Mouse (Mus musculus) limb, embryonic 14.5 days (tissue): ENCODE results near the gene Ivd. TPM values are rescaled to one million over a fixed set of nuclear protein-coding genes. Genes with fewer than 3 reads are reported as not detected.

Experiments used
- ATAC-seq: fragments of 200-750 bp; cut with Nextera tagmentation; 2 replicates; pipeline ENCODE4 v1.8.0; 2017; ENCODE audit warnings: low read depth, moderate number of reproducible peaks, moderate TSS enrichment; ENCODE audit not compliant: low FRiP score
- DNase-seq: peaks from one replicate; pipeline ENCODE4 v3.0.0-alpha.2; 2015; ENCODE audit warnings: low spot score
- H3K27ac ChIP-seq: fragments of 300-500 bp; sonication (generic); replicated peaks from 2 replicates; pipeline ENCODE4 v1.5.1; 2014; ENCODE audit warnings: low read depth, mild to moderate bottlenecking, low read length, moderate library complexity, mixed read lengths
- H3K27me3 ChIP-seq: fragments of 300-500 bp; sonication (generic); 2 replicates; pipeline ENCODE4 v1.6.1; 2014; ENCODE audit warnings: low read length, mixed read lengths; ENCODE audit not compliant: control insufficient read depth, insufficient read depth
- H3K36me3 ChIP-seq: fragments of 300-500 bp; sonication (generic); 2 replicates; pipeline ENCODE4 v1.6.1; 2014; ENCODE audit warnings: mild to moderate bottlenecking, low read length, moderate library complexity, mixed read lengths; ENCODE audit not compliant: control insufficient read depth, insufficient read depth
- H3K4me1 ChIP-seq: fragments of 300-500 bp; sonication (generic); 2 replicates; pipeline ENCODE4 v1.6.1; 2014; ENCODE audit warnings: antibody characterized with exemption, low read length, mixed read lengths; ENCODE audit not compliant: control insufficient read depth, insufficient read depth
- H3K4me2 ChIP-seq: fragments of 300-500 bp; sonication (generic); replicated peaks from 2 replicates; pipeline ENCODE4 v1.6.1; 2014; ENCODE audit warnings: low read depth, mild to moderate bottlenecking, low read length, moderate library complexity; ENCODE audit not compliant: severe bottlenecking
- H3K4me3 ChIP-seq: fragments of 300-500 bp; sonication (generic); replicated peaks from 2 replicates; pipeline ENCODE4 v1.5.1; 2014; ENCODE audit warnings: low read length
- H3K9ac ChIP-seq: fragments of 300-500 bp; sonication (generic); 2 replicates; pipeline ENCODE4 v1.6.1; 2014; ENCODE audit warnings: mild to moderate bottlenecking, low read depth, low read length, moderate library complexity; ENCODE audit not compliant: severe bottlenecking
- H3K9me3 ChIP-seq: fragments of 300-500 bp; sonication (generic); 2 replicates; pipeline ENCODE4 v1.6.1; 2016; ENCODE audit warnings: low read length; ENCODE audit not compliant: control insufficient read depth
- POLR2A ChIP-seq: fragments of 200-500 bp; IDR thresholded peaks from 2 replicates; pipeline ENCODE4 v1.8.0; 2012; ENCODE audit warnings: inconsistent platforms, mild to moderate bottlenecking, moderate library complexity, borderline replicate concordance; ENCODE audit not compliant: insufficient read depth, insufficient read length; ENCODE audit errors: extremely low read depth
- WGBS: fragments of 180-500 bp; shearing (Covaris S2); extraction: QIAGEN DNeasy Blood & Tissue Kit; methylation state at CpG from one replicate; pipeline ENCODE4 v1.1.7; 2014; 5-methylcytosine and 5-hydroxymethylcytosine counted together
- polyA plus RNA-seq, 2 experiments: library from polyadenylated mRNA; depleted of rRNA in 1 of 2; stranded (reverse) in 1 of 2; unstranded in 1 of 2; fragments of >200 nt; fragmentation: Nextera tagmentation in 1 of 2; extraction: Ambion mirVana in 1 of 2; gene quantifications; 2 replicates each; pipeline versions ENCODE4 v1.2.1 to v1.2.3; 2012 to 2014

Ivd gene
- polyA plus RNA-seq, 2 experiments: 58.1 to 100 TPM

GRCm38 (mm10) chr2:118873018-118873417, 11.3 kb downstream of the Ivd start:
- ATAC-seq (no peak), DNase-seq (no peak)
- Histone ChIP-seq H3K4me3 (no peak overlapping the region), H3K27ac (no peak overlapping the region), H3K4me1 (no peaks in the 10 kb centered on the region), H3K36me3 (peaks cover 70% of the 10 kb centered on the region), H3K9ac (no peak overlapping the region), H3K4me2 (no peak overlapping the region), H3K9me3 (no peaks in the 10 kb centered on the region), H3K27me3 (no peaks in the 10 kb centered on the region)
- no peak for TF ChIP-seq POLR2A
- WGBS: 91% methylated on average over 5 of the region's 5 CpGs

GRCm38 (mm10) chr2:118873890-118874430, 12.2 kb downstream of the Ivd start:
- H3K27ac ChIP-seq: no peak overlapping the region
- H3K9me3 ChIP-seq: no peaks in the 10 kb centered on the region
- no peak overlapping the region for H3K9ac ChIP-seq
- no peak for TF ChIP-seq POLR2A
- H3K4me1 ChIP-seq: no peaks in the 10 kb centered on the region
- H3K4me2 ChIP-seq: no peak overlapping the region
- H3K36me3 ChIP-seq: peaks cover 72% of the 10 kb centered on the region
- DNase-seq (no peak), ATAC-seq (no peak)
- 74% methylated on average over 6 of the region's 6 CpGs for WGBS
- no peaks in the 10 kb centered on the region for H3K27me3 ChIP-seq
- H3K4me3 ChIP-seq: no peak overlapping the region

GRCm38 (mm10) chr2:118875316-118875715, 13.6 kb downstream of the Ivd start:
- TF ChIP-seq POLR2A: no peak
- no peaks in the 10 kb centered on the region for H3K27me3 ChIP-seq
- H3K4me2 ChIP-seq: no peak overlapping the region
- H3K4me3 ChIP-seq: no peak overlapping the region
- peaks cover 70% of the 10 kb centered on the region for H3K36me3 ChIP-seq
- no peak overlapping the region for H3K27ac ChIP-seq
- no peaks in the 10 kb centered on the region for H3K9me3 ChIP-seq
- WGBS: 94% methylated on average over 8 of the region's 8 CpGs
- H3K4me1 ChIP-seq: no peaks in the 10 kb centered on the region
- ATAC-seq: no peak
- DNase-seq: no peak
- H3K9ac ChIP-seq: no peak overlapping the region

GRCm38 (mm10) chr2:118876453-118876852, 14.7 kb downstream of the Ivd start:
- H3K4me1 ChIP-seq: no peaks in the 10 kb centered on the region
- 91% methylated on average over 9 of the region's 9 CpGs for WGBS
- DNase-seq: no peak
- no peak for TF ChIP-seq POLR2A
- no peak overlapping the region for H3K27ac ChIP-seq
- no peak overlapping the region for H3K4me2 ChIP-seq
- peaks cover 66% of the 10 kb centered on the region for H3K36me3 ChIP-seq
- H3K27me3 ChIP-seq: no peaks in the 10 kb centered on the region
- ATAC-seq: no peak
- no peaks in the 10 kb centered on the region for H3K9me3 ChIP-seq
- no peak overlapping the region for H3K9ac ChIP-seq
- H3K4me3 ChIP-seq: no peak overlapping the region

- Histone ChIP-seq H3K4me2 (no peak overlapping the region), H3K4me3 (no peak overlapping the region), H3K4me1 (0 out of 2 replicates have a peak, but pooled peaks cover 3% of the 10 kb centered on the region), H3K27ac (no peak overlapping the region), H3K36me3 (peaks cover 28% of the 10 kb centered on the region), H3K9me3 (no peaks in the 10 kb centered on the region), H3K27me3 (no peaks in the 10 kb centered on the region; the same call in 1 of the 2 replicates), H3K9ac (no peak overlapping the region)
- ATAC-seq (no peak), DNase-seq (no peak)
- WGBS: 79% methylated on average over 4 of the region's 4 CpGs
- TF ChIP-seq POLR2A: no peak
Observed at GRCm38 (mm10) chr2:118881019-118881418, 19.3 kb downstream of the Ivd start.
